Mouse (Mus musculus): Measurements from ENCODE around the gene Ugt1a6b. TPM values are rescaled to one million over a fixed set of nuclear protein-coding genes. Genes with fewer than 3 reads are reported as not detected.

Ugt1a6b gene
- total and polyA plus RNA-seq, 3 experiments: 0.64 to 1.8 (median 1.4) TPM

GRCm38 (mm10) chr1:88240072-88240471 is 137.0 kb downstream of the Ugt1a6b start:
- TF ChIP-seq POLR2A (IDR thresholded peaks at IDR 0.05; ENCODE audit: insufficient read depth, low read depth, low read length) (no peak), CTCF (IDR thresholded peaks at IDR 0.05) (no peak), EP300 (IDR thresholded peaks at IDR 0.05; ENCODE audit: insufficient read depth, low read depth, low read length) (no peak)
- Histone ChIP-seq H3K79me2 (replicated peaks; ENCODE audit: control insufficient read depth, insufficient read depth, low read length) (no peaks in the 10 kb centered on the region), H3K4me1 (ENCODE audit: control insufficient read depth, insufficient read depth, low read length) (no peaks in the 10 kb centered on the region), H3K9ac (ENCODE audit: low read depth, low read length) (no peak overlapping the region), H3K36me3 (ENCODE audit: control insufficient read depth, insufficient read depth, low read length) (no peaks in the 10 kb centered on the region), H3K27ac (no peak overlapping the region), H3K4me3 (no peak overlapping the region), H3K27me3 (ENCODE audit: control insufficient read depth, insufficient read depth, low read length) (no peaks in the 10 kb centered on the region)
- intact Hi-C loops (cut with DNase I): no loop called here
- 61% methylated on average over 5 of the region's 5 CpGs for WGBS
- no peak for DNase-seq

DNA sequence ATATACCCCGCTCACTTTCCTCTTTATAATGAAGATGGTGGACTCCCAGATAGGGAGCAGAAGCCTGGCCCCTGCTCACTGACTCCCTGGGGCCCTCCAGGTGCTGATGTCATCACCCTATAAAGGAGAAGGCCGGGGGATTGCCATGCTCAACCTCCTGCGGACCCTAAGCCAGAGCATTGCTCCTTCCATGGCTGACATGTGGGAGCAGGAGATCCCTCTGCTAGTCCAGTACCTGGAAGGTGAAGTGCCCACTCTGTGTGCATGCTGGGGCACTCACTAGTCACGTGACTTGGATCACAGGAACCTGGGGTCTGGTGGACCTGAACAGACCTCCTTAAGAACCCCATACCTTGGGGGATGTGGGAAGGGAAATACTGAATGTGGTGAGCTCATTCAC is 137.5 kb downstream of the Ugt1a6b start:
- no peaks in the 10 kb centered on the region for H3K79me2 ChIP-seq (replicated peaks; ENCODE audit: control insufficient read depth, insufficient read depth, low read length)
- TF ChIP-seq CTCF (IDR thresholded peaks at IDR 0.05) (no peak), EP300 (IDR thresholded peaks at IDR 0.05; ENCODE audit: insufficient read depth, low read depth, low read length) (no peak), POLR2A (IDR thresholded peaks at IDR 0.05; ENCODE audit: insufficient read depth, low read depth, low read length) (no peak)
- no peaks in the 10 kb centered on the region for H3K27me3 ChIP-seq (ENCODE audit: control insufficient read depth, insufficient read depth, low read length)
- intact Hi-C loops (cut with DNase I): no loop called here
- 56% methylated on average over 4 of the region's 4 CpGs for WGBS
- no peak overlapping the region for H3K4me3 ChIP-seq
- H3K36me3 ChIP-seq (ENCODE audit: control insufficient read depth, insufficient read depth, low read length): no peaks in the 10 kb centered on the region
- H3K9ac ChIP-seq (ENCODE audit: low read depth, low read length): no peak overlapping the region
- no peak for DNase-seq
- H3K27ac ChIP-seq: no peak overlapping the region
- H3K4me1 ChIP-seq (ENCODE audit: control insufficient read depth, insufficient read depth, low read length): no peaks in the 10 kb centered on the region

DNA sequence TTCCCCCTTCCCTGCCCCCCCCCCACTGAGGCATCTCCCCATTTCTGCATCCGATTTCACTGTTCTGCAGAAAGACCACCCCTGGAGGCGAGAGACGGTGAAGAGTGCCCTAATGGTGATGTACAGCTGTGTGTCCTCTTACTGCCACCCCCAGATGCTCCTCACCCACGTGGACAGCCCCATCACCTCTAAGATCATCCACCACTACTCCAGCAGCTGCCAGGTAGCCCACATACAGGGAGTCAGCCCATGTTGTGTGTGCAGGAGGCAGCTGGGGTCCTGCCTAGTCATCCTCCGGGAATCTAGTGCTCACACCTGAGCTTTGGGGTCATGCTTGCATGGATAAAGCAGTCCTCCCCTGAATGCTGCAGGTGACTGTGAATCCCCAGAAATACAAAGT is 140.8 kb downstream of the Ugt1a6b start:
- H3K27ac ChIP-seq: no peak overlapping the region
- H3K27me3 ChIP-seq (ENCODE audit: control insufficient read depth, insufficient read depth, low read length): no peaks in the 10 kb centered on the region
- H3K36me3 ChIP-seq (ENCODE audit: control insufficient read depth, insufficient read depth, low read length): no peaks in the 10 kb centered on the region
- no peaks in the 10 kb centered on the region for H3K4me1 ChIP-seq (ENCODE audit: control insufficient read depth, insufficient read depth, low read length)
- no peak overlapping the region for H3K9ac ChIP-seq (ENCODE audit: low read depth, low read length)
- no peaks in the 10 kb centered on the region for H3K79me2 ChIP-seq (replicated peaks; ENCODE audit: control insufficient read depth, insufficient read depth, low read length)
- intact Hi-C loops (cut with DNase I): no loop called here
- H3K4me3 ChIP-seq: no peak overlapping the region
- no peak for DNase-seq
- 60% methylated on average over 5 of the region's 5 CpGs for WGBS
- TF ChIP-seq CTCF (IDR thresholded peaks at IDR 0.05) (no peak), EP300 (IDR thresholded peaks at IDR 0.05; ENCODE audit: insufficient read depth, low read depth, low read length) (no peak), POLR2A (IDR thresholded peaks at IDR 0.05; ENCODE audit: insufficient read depth, low read depth, low read length) (no peak)

GRCm38 (mm10) chr1:88245881-88246280 is 142.8 kb downstream of the Ugt1a6b start:
- DNase-seq: no peak
- no peak overlapping the region for H3K27ac ChIP-seq
- no peak overlapping the region for H3K4me3 ChIP-seq
- no peak for TF ChIP-seq EP300 (IDR thresholded peaks at IDR 0.05; ENCODE audit: insufficient read depth, low read depth, low read length)
- intact Hi-C loops (cut with DNase I): no loop called here
- H3K4me1 ChIP-seq (ENCODE audit: control insufficient read depth, insufficient read depth, low read length): no peaks in the 10 kb centered on the region
- H3K27me3 ChIP-seq (ENCODE audit: control insufficient read depth, insufficient read depth, low read length): no peaks in the 10 kb centered on the region
- H3K36me3 ChIP-seq (ENCODE audit: control insufficient read depth, insufficient read depth, low read length): no peaks in the 10 kb centered on the region
- H3K9ac ChIP-seq (ENCODE audit: low read depth, low read length): no peak overlapping the region
- H3K79me2 ChIP-seq (replicated peaks; ENCODE audit: control insufficient read depth, insufficient read depth, low read length): no peaks in the 10 kb centered on the region
- 71% methylated on average over 6 of the region's 6 CpGs for WGBS

DNA sequence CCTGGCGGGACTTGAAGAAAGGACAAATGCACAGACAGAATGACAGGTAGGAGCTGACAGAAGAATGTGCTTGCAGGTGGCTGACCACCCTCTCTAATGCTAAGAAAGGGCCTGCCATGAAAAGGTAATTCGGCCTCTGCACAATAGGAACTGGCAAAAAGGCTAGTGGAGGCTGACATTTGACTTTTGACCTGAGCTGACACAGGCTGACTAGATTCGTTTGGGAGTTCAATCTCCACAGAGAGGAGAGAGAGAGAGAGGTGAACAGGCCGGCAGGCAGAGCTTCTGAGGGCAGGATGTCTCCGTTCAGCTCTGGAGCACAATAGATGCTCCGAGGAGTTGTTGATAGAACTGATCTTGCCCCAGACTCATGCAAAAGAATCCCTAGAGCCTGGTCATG is 143.3 kb downstream of the Ugt1a6b start:
- no peak for TF ChIP-seq EP300 (IDR thresholded peaks at IDR 0.05; ENCODE audit: insufficient read depth, low read depth, low read length)
- DNase-seq: no peak
- intact Hi-C loops (cut with DNase I): no loop called here
- no peaks in the 10 kb centered on the region for H3K27me3 ChIP-seq (ENCODE audit: control insufficient read depth, insufficient read depth, low read length)
- H3K9ac ChIP-seq (ENCODE audit: low read depth, low read length): no peak overlapping the region
- no peak overlapping the region for H3K27ac ChIP-seq
- no peaks in the 10 kb centered on the region for H3K79me2 ChIP-seq (replicated peaks; ENCODE audit: control insufficient read depth, insufficient read depth, low read length)
- H3K4me1 ChIP-seq (ENCODE audit: control insufficient read depth, insufficient read depth, low read length): no peaks in the 10 kb centered on the region
- no peaks in the 10 kb centered on the region for H3K36me3 ChIP-seq (ENCODE audit: control insufficient read depth, insufficient read depth, low read length)
- WGBS: 48% methylated on average over 6 of the region's 6 CpGs
- H3K4me3 ChIP-seq: no peak overlapping the region

DNA sequence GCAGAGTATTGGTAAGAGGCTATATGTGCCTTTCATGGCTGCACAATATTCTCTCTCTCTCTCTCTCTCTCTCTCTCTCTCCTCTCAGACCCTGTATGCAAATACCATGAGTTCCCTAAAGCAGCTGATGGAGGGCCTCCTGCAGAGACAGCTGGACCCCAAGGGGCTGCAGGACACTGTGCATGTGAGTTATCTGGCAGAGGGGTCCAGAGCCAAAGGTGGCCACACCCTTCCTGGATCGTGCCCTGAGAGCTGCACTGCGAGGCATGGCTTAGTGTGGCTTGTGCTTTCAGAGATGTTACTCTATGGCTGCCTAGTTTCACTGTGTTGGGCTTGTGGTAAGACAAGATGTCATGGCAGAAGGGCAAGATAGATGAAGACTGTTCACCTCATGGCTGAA is 144.6 kb downstream of the Ugt1a6b start:
- intact Hi-C loops (cut with DNase I): no loop called here

More for the DNA sequence above, 144.6 kb downstream of the Ugt1a6b start:
- TF ChIP-seq EP300 (IDR thresholded peaks at IDR 0.05; ENCODE audit: insufficient read depth, low read depth, low read length): no peak
- no peak for TF ChIP-seq POLR2A (IDR thresholded peaks at IDR 0.05; ENCODE audit: insufficient read depth, low read depth, low read length)
- no peak for TF ChIP-seq CTCF (IDR thresholded peaks at IDR 0.05)
- no peak overlapping the region for H3K4me3 ChIP-seq
- H3K4me1 ChIP-seq (ENCODE audit: control insufficient read depth, insufficient read depth, low read length): no peaks in the 10 kb centered on the region
- H3K79me2 ChIP-seq (replicated peaks; ENCODE audit: control insufficient read depth, insufficient read depth, low read length): no peaks in the 10 kb centered on the region
- no peak overlapping the region for H3K9ac ChIP-seq (ENCODE audit: low read depth, low read length)
- DNase-seq: no peak
- no peak overlapping the region for H3K27ac ChIP-seq
- H3K36me3 ChIP-seq (ENCODE audit: control insufficient read depth, insufficient read depth, low read length): no peaks in the 10 kb centered on the region
- H3K27me3 ChIP-seq (ENCODE audit: control insufficient read depth, insufficient read depth, low read length): no peaks in the 10 kb centered on the region
- 39% methylated on average over 2 of the region's 2 CpGs for WGBS

Data from heart, adult 2 months (tissue).